Mouse (Mus musculus) CD4-positive, CD25-positive, alpha-beta regulatory T cell, adult 2 months (primary cell): ENCODE data around the gene Klk12.

Source experiments
- DNase-seq: peaks from one replicate; pipeline ENCODE4 v3.0.0-alpha.2; 2012; ENCODE audit warnings: low read depth, low spot score

Klk12 gene

DNA sequence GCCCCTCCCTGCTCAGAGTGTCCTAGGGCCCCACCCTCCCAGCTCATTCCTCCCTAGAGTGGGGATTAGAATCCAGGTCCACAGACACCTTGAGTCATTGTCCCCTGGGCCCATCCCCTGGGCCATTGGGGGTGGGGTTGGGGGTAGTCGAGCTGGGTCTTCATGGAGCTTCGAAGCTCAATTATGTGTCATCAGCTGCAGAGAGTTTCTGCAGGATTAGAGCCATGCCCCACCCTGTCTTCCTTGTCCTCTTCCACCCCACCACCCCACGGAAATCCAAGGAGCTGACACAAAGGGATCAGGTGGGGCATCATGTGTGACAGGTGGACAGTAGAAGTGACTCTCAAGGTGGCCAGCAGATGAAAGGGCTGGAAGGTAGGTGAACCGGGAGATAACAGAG lies at the start of gene Klk12:
Gene Klk12 (plus strand): TSS at position 301 of the 400 bp plus-strand sequence.
- no peak for DNase-seq

- no peak for DNase-seq
These were observed 20.9 kb upstream of the Klk12 start for GRCm38 (mm10) chr7:43747788-43748187.

DNA sequence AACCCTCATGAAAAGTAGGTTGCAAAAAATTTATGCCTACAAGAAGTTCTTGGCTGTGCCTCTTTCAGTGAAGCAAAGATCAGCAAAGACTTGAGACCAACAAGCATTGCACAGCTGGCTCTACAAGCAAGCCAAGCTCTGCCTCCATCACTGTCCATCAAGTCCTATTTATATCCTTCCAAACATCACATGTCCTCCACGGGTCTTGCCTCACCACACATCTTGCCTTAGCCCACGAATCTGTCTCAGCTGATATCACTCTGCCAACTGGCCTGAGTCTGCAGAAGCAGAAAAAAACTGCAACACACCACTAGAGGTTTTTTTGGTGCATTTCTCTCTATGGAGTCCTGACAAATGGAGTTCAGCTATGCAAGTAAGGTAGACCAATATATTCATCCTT lies 15.9 kb upstream of the Klk12 start:
- DNase-seq, result no peak

DNA sequence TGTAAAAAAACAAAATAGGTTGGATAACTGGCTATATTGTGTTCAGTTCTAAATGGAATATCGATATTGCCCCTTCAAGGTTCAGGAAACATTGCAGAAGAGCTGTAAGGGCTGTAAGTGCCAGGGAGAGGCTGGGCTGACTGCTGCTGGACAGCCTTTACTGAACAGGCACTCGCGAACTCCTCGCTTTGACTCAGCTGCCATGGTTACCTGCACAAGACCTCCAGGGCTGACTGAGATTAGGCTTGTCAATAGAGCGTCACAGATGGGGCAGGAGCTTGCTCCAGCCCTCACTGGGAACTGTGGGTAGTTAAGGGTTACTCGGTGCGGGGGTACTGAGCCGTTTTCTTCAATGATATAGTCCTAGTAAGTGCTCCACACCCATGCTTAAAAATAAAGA lies 2.2 kb upstream of the Klk12 start:
- no peak for DNase-seq

DNA sequence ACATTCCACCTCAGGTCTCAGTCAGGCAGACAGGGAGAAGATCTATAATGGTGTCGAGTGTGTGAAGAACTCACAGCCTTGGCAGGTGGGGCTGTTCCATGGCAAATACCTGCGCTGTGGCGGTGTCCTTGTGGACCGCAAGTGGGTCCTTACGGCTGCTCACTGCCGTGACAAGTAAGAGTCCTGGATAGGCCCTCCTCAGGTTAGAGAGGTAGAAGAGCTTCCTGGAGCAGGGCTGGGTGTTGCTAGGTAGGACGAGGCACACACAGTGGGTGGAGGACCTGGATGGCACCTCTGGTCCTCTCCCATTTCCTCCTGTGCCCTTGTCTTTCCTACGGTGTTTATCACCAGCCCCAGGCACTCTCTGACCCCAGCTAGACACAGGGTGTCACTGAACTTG lies 939 bp downstream of the Klk12 start:
- no peak for DNase-seq

DNA sequence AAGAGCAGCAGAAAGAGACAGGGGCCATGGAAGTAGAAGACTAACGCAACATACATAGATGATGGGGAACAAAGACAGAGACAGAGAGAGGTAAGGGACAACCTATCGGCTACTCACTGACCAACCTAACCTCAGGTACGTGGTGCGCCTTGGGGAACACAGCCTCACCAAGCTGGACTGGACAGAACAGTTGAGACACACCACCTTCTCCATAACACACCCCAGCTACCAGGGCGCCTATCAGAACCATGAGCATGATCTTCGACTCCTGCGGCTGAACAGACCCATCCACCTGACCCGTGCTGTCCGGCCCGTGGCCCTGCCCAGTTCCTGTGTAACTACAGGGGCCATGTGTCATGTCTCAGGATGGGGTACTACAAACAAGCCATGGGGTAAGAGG lies 2.0 kb downstream of the Klk12 start:
- no peak for DNase-seq

- no peak for DNase-seq
These were observed 3.2 kb downstream of the Klk12 start for GRCm38 (mm10) chr7:43771916-43772315.

GRCm38 (mm10) chr7:43772901-43773300 lies 4.2 kb downstream of the Klk12 start:
- no peak for DNase-seq

DNA sequence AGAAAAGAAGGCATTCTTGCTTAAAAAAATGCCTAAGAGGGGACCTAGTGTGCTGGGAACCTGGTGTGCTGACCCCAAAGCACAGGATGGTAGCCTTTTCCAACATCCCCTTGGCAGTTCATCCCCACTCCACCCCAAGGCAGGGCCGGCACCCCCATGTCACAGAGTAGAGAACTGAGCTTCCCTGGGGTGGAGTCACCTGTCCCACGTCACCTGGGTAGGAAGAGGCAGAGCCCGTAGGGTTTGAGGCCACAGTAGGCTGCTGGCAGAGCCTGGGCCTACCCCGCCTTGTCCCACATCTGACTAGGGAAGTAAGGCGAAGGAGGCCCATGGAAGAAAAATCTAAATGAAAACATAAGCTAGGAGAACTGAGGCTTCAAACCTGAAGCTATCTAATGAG lies 5.7 kb downstream of the Klk12 start, which contains the start of gene Klk11:
Gene Klk11 (plus strand): TSS at position 241 of the 400 bp plus-strand sequence.
- DNase-seq, result no peak

GRCm38 (mm10) chr7:43774802-43775201 lies 6.1 kb downstream of the Klk12 start:
- DNase-seq, result no peak

DNA sequence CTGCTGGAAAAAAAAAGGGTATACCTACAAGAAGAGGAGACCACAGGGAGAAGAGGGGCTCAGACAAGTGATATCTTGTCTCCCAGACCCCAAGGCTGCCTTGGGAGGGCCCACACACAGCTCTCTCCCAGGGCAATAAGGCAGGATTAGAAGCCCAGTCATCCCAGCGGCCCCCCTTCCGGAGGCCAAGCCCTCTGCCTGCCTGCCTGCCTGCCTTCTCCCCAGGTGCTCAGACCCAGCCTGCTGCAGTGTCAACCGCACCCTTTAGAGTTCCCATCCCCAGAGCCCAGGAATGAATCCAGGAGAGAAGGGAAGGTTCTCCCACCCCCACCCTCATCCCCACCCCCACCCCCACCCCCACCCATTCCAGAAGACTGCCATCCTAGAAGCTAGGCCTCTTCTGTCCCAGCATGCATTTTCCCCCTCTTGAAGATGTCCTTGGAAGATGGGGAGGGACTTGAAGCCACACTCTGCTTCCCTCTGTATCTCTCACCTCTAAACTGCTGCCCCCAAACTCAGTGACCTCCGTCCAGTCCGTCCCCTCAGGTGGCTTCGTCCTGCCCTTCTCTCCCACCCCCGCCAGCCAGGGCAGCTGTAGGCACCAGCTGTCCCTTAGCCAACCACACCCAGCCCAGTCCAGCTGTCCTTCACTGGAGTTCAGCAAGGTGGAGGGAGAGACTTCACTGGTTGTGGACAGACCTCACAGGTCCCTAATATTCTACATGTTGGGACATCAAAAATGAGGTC lies 6.8 kb downstream of the Klk12 start:
- no peak for DNase-seq

- DNase-seq, result no peak
These were observed 7.8 kb downstream of the Klk12 start for GRCm38 (mm10) chr7:43776506-43776905.

DNA sequence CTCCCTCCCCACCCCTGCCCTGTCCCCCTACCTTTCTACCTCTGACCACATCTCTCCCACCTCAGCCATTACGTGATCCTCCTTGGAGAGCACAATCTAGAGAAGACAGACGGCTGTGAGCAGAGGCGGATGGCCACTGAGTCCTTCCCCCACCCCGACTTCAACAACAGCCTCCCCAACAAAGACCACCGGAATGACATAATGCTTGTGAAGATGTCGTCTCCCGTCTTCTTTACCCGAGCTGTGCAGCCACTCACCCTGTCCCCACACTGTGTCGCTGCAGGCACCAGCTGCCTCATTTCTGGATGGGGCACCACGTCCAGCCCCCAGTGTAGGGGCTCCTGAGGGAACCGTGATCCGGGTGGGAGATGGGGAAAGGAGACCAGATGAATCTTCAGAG lies 8.7 kb downstream of the Klk12 start:
- DNase-seq, result no peak

GRCm38 (mm10) chr7:43778176-43778970 lies 9.7 kb downstream of the Klk12 start:
- no peak for DNase-seq

DNA sequence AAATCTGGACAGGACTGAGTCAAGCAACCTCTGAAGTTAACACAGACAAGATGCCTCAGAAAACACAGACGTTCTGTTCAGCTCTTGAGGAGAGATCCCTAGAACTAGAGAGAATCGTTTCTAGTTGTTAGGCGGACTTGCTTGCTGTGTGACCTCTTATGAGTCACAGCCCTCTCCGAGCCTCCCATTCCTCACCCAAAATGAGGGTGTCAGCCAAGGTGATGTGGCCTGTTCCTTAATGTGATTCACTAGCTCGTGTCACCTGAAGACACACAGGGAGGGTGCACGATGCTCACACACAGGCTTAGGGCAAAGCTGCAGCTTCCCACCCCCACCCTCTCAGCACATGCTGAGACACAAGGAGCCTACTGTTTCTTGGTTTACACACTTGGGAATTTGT lies 11.5 kb downstream of the Klk12 start:
- no peak for DNase-seq

DNA sequence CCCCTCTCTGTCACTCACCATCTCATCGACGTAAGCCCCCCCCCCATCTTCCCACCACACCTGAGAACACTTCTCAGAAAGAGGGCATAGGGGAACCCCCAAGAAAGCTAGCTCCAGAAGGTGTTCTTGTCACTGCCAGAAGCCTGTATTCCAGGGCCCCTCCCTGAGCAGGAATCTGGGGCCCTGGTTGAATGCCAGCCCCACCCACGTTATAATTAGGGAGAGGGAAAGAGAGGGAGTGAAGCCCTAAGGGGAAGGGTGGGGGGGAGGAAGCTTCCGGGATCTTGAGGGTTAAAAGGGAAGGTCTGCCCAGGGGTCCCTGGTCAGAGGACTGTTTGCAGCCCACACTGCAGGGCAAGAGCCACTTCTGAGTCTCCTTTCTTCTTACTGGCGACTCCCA lies 12.0 kb downstream of the Klk12 start, which contains the start of gene Klk10:
Gene Klk10 (plus strand): TSS at position 290 of the 400 bp plus-strand sequence.
- DNase-seq, result no peak

DNA sequence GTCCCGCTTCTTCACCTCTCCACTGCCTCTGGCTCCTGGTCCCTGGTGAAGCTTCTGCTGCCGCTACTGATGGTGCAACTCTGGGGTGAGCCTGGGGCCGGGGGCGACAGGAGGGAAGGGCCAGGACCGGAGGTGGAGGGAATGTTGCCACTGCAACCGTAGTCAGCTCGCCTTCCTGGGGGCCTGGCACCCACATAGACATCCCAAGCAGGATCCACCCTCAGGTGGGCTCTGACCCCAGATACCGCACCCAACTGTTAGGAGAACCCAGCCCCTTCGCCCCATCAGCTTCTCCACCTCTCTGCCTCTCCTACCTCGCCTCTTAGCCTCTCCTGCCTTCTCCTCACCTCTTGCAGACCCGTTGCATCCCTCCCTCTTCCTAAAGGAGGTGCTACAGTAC lies 12.8 kb downstream of the Klk12 start:
- no peak for DNase-seq

GRCm38 (mm10) chr7:43782275-43783265 lies 13.9 kb downstream of the Klk12 start:
- peak; percentile 80 for DNase-seq

GRCm38 (mm10) chr7:43785286-43785685 lies 16.6 kb downstream of the Klk12 start:
- no peak for DNase-seq

- no peak for DNase-seq
These were observed 19.4 kb downstream of the Klk12 start for GRCm38 (mm10) chr7:43788096-43788495.

- DNase-seq, result no peak
These were observed 20.6 kb downstream of the Klk12 start for GRCm38 (mm10) chr7:43789295-43789694.

DNA sequence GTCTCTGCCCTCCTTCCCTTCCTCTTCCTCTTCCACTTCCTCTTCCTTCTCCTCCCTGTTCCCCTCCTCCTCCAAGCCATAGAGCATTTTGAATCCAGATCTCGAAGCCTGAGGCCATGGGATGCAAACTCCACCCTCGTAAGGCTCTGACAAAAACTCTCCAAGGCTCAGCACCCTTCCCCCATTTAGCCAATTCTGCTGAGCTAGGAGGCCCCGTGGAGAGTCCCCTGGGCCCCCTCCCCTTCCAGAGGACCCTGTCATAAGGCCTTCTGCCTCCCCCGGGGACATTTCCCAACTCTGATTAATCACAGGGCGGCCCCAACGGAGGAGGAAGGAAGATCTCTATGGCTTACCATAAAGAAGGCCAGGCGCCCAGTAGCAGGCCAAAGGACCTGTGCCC lies 22.9 kb downstream of the Klk12 start, which contains the start of gene Klk9:
Gene Klk9 (plus strand): TSS at position 301 of the 400 bp plus-strand sequence.
- no peak for DNase-seq
